Mouse (Mus musculus) heart, adult 2 months (tissue): ENCODE data around the gene Map1lc3b.

Experiments used
- CTCF ChIP-seq: fragments of 200-600 bp; IDR thresholded peaks from 2 replicates; pipeline ENCODE4 v1.8.1; 2022; ENCODE audit warnings: antibody characterized with exemption, mild to moderate bottlenecking, moderate library complexity
- EP300 ChIP-seq: fragments of 200-500 bp; IDR thresholded peaks from 2 replicates; pipeline ENCODE4 v1.6.1; 2011; ENCODE audit warnings: low read depth, low read length, control low read depth; ENCODE audit not compliant: insufficient read depth
- POLR2A ChIP-seq: fragments of 200-500 bp; IDR thresholded peaks from 2 replicates; pipeline ENCODE4 v1.6.1; 2011; ENCODE audit warnings: mild to moderate bottlenecking, low read depth, low read length, control low read depth; ENCODE audit not compliant: insufficient read depth

GRCm38 (mm10) chr8:121584730-121585129 lies 5.4 kb upstream of the Map1lc3b start:
- TF ChIP-seq EP300, result no peak
- TF ChIP-seq POLR2A, result no peak
- no peak for TF ChIP-seq CTCF
